Mouse (Mus musculus): Measurements from ENCODE around the gene Smad5. TPM values are rescaled to one million over a fixed set of nuclear protein-coding genes. Genes with fewer than 3 reads are reported as not detected.

Smad5 gene
- polyA plus RNA-seq, 1 experiment from 2014 or later, result 71.1 TPM

DNA sequence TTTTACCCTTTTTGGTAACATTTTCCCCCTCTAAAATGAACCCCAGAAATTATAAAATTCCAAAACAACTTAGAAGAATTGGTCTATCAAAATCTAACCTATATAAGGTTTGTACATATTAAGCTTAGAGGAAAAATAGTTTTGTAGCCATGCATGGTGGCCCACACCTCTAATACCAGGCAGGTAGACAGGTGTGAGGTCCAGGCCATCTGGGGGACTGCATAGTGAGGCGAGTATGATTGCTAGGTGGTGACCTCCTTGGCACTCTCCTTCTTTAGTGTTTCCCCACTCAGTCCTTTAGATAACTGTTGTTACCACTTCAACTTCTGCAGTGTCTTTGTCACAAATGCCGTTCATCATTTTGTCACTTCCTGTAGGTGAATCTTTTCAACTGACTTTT is 1.8 kb downstream of the Smad5 start:
- DNase-seq (ENCODE audit: low spot score) (no peak), ATAC-seq (ENCODE audit: insufficient number of reproducible peaks, low FRiP score, low TSS enrichment, low read depth) (no peak)
- Histone ChIP-seq H3K4me2 (ENCODE audit: low read depth, severe bottlenecking) (peak overlapping the region; percentile 70), H3K36me3 (ENCODE audit: control insufficient read depth, insufficient read depth, low read length) (0 out of 2 replicates have a peak, but pooled peaks cover 2% of the 10 kb centered on the region), H3K9me3 (ENCODE audit: control insufficient read depth, low read length) (no peaks in the 10 kb centered on the region), H3K9ac (ENCODE audit: low read length) (no peak overlapping the region), H3K27me3 (ENCODE audit: control insufficient read depth, insufficient read depth, low read length) (no peaks in the 10 kb centered on the region), H3K4me1 (ENCODE audit: control insufficient read depth, insufficient read depth, low read length) (peaks cover 29% of the 10 kb centered on the region), H3K4me3 (ENCODE audit: low read depth, low read length) (peak overlapping the region; percentile 87), H3K27ac (replicated peaks; ENCODE audit: low read depth, low read length) (no peak overlapping the region; the same call in 1 of the 2 replicates)
- WGBS, result 67% methylated on average over 2 of the region's 2 CpGs

DNA sequence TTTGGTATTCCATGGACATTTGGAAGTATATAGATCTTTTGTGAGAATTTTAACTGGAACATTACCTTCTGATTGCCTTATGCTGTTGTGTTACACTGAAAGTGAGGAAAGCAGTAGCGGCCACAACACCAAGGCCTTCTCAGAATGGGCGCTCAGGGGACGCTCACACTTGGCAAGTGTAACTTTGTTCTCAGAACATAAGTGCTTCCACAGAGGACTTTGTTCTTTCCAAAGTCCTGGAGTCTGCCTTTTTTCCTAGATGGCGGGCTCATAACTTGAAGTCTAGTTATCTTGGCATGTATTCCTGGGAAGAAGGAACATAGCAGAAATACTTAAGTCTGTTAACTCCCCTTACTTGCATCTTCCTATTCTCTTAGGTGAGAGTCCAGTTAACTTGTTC is 4.3 kb downstream of the Smad5 start:
- Histone ChIP-seq H3K4me3 (ENCODE audit: low read depth, low read length) (no peak overlapping the region), H3K9me3 (ENCODE audit: control insufficient read depth, low read length) (no peaks in the 10 kb centered on the region), H3K9ac (ENCODE audit: low read length) (no peak overlapping the region), H3K36me3 (ENCODE audit: control insufficient read depth, insufficient read depth, low read length) (peaks cover 3% of the 10 kb centered on the region; the same call in 1 of the 2 replicates), H3K4me1 (ENCODE audit: control insufficient read depth, insufficient read depth, low read length) (peaks cover 15% of the 10 kb centered on the region), H3K4me2 (ENCODE audit: low read depth, severe bottlenecking) (no peak overlapping the region), H3K27ac (replicated peaks; ENCODE audit: low read depth, low read length) (no peak overlapping the region), H3K27me3 (ENCODE audit: control insufficient read depth, insufficient read depth, low read length) (no peaks in the 10 kb centered on the region)
- whole genome bisulfite sequencing, result 94% methylated on average over 4 of the region's 4 CpGs
- no peak for ATAC-seq (ENCODE audit: insufficient number of reproducible peaks, low FRiP score, low TSS enrichment, low read depth)
- no peak for DNase-seq (ENCODE audit: low spot score)

DNA sequence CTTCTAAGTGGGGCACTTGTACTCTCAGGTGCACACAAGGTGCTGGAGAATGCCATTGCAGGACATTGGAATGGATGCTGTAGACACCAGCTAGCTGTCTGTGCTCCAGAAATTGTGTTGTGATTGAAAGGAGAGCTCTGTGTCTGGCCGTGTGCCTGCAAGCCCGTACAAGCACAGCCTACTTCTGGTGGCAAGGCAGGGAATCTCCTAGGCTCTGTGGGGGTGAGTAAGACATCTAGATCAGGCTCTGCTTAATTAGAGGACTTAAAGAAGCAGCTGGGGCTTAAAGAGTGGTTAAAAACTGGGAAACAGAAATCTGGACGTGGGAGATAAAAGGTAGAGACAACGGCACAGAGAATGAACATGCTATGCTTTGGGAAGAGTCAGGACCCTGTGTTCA is 4.8 kb downstream of the Smad5 start:
- DNase-seq (ENCODE audit: low spot score), result no peak
- Histone ChIP-seq H3K4me1 (ENCODE audit: control insufficient read depth, insufficient read depth, low read length) (peaks cover 11% of the 10 kb centered on the region), H3K4me2 (ENCODE audit: low read depth, severe bottlenecking) (no peak overlapping the region), H3K9me3 (ENCODE audit: control insufficient read depth, low read length) (no peaks in the 10 kb centered on the region), H3K27ac (replicated peaks; ENCODE audit: low read depth, low read length) (no peak overlapping the region), H3K36me3 (ENCODE audit: control insufficient read depth, insufficient read depth, low read length) (peaks cover 4% of the 10 kb centered on the region; the same call in 1 of the 2 replicates), H3K4me3 (ENCODE audit: low read depth, low read length) (no peak overlapping the region), H3K27me3 (ENCODE audit: control insufficient read depth, insufficient read depth, low read length) (no peaks in the 10 kb centered on the region), H3K9ac (ENCODE audit: low read length) (no peak overlapping the region)
- ATAC-seq (ENCODE audit: insufficient number of reproducible peaks, low FRiP score, low TSS enrichment, low read depth), result no peak
- WGBS, result 78% methylated on average over 4 of the region's 4 CpGs

DNA sequence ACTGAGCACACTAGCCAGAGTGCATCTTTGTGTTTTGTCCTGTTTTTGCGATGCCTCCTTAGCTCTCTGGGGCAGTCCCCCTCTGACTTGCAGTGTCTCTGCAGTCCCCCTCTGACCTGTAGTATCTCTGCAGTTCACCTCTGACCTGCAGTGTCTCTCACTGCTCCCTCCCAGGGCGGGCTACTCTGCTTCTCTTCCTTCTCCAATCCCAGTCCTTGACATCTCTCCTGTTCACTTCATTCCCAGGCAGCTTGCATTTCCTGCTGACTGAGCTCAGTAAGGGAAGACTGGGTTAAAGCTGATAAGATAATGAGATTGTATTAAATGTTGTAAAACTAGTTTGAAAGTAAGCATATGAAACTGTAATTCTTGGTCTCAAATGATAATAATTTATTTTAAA is 7.8 kb downstream of the Smad5 start:
- ATAC-seq (ENCODE audit: insufficient number of reproducible peaks, low FRiP score, low TSS enrichment, low read depth), result no peak
- H3K27ac ChIP-seq (replicated peaks; ENCODE audit: low read depth, low read length), result no peak overlapping the region
- no peaks in the 10 kb centered on the region for H3K27me3 ChIP-seq (ENCODE audit: control insufficient read depth, insufficient read depth, low read length)
- H3K4me2 ChIP-seq (ENCODE audit: low read depth, severe bottlenecking), result no peak overlapping the region
- no peak overlapping the region for H3K4me3 ChIP-seq (ENCODE audit: low read depth, low read length)
- no peaks in the 10 kb centered on the region for H3K9me3 ChIP-seq (ENCODE audit: control insufficient read depth, low read length)
- H3K9ac ChIP-seq (ENCODE audit: low read length), result no peak overlapping the region
- DNase-seq (ENCODE audit: low spot score), result no peak
- 73% methylated on average over 2 of the region's 2 CpGs for WGBS
- H3K36me3 ChIP-seq (ENCODE audit: control insufficient read depth, insufficient read depth, low read length), result peaks cover 4% of the 10 kb centered on the region; the same call in 1 of the 2 replicates
- H3K4me1 ChIP-seq (ENCODE audit: control insufficient read depth, insufficient read depth, low read length), result no peaks in the 10 kb centered on the region

DNA sequence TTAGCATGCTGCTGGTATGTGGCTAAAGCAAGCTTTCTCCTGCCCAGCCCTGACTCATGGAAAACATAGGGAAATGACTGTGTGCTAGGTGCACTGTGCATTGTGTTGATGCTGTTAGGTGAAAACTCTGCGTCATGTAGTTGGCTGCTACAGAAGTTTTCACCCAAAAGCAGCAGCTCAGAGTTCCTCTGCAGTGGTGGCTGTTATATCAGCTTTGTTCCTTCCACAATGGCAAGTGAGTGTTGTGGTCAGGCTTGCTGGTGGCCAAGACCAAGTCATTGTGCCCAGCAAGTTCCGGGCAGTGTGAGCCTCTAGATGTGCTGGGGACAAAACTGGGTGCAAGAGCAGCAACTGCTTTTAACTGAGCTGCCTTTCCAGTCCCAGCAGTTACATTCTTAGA is 9.4 kb downstream of the Smad5 start:
- no peaks in the 10 kb centered on the region for H3K4me1 ChIP-seq (ENCODE audit: control insufficient read depth, insufficient read depth, low read length)
- H3K9ac ChIP-seq (ENCODE audit: low read length), result no peak overlapping the region
- 97% methylated on average over 2 of the region's 2 CpGs for WGBS
- H3K4me2 ChIP-seq (ENCODE audit: low read depth, severe bottlenecking), result no peak overlapping the region
- no peaks in the 10 kb centered on the region for H3K27me3 ChIP-seq (ENCODE audit: control insufficient read depth, insufficient read depth, low read length)
- no peaks in the 10 kb centered on the region for H3K9me3 ChIP-seq (ENCODE audit: control insufficient read depth, low read length)
- no peak overlapping the region for H3K27ac ChIP-seq (replicated peaks; ENCODE audit: low read depth, low read length)
- no peak for ATAC-seq (ENCODE audit: insufficient number of reproducible peaks, low FRiP score, low TSS enrichment, low read depth)
- peaks cover 4% of the 10 kb centered on the region; the same call in 1 of the 2 replicates for H3K36me3 ChIP-seq (ENCODE audit: control insufficient read depth, insufficient read depth, low read length)
- DNase-seq (ENCODE audit: low spot score), result no peak
- H3K4me3 ChIP-seq (ENCODE audit: low read depth, low read length), result no peak overlapping the region

DNA sequence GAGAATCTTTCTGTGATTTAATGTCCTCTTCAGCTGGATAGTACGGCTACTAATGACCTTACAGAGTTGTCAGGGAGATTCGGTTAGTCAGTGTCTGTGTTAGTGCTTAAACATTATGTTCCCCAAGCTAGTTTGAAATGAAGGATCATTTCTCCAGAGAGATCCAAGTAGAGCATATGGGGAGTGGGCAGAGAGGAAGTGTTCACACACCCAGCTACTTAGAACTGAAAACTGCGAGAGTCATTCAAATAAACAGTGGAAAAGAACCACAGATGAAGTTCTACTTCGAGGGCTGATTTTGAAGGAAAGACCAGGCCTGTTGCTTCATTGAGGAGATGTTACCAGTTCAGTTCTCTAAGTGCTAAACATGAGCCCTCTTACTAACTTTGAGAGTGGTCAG is 23.7 kb downstream of the Smad5 start:
- Histone ChIP-seq H3K27ac (replicated peaks; ENCODE audit: low read depth, low read length) (no peak overlapping the region), H3K9me3 (ENCODE audit: control insufficient read depth, low read length) (no peaks in the 10 kb centered on the region), H3K9ac (ENCODE audit: low read length) (no peak overlapping the region), H3K4me1 (ENCODE audit: control insufficient read depth, insufficient read depth, low read length) (no peaks in the 10 kb centered on the region), H3K27me3 (ENCODE audit: control insufficient read depth, insufficient read depth, low read length) (no peaks in the 10 kb centered on the region), H3K4me2 (ENCODE audit: low read depth, severe bottlenecking) (no peak overlapping the region), H3K36me3 (ENCODE audit: control insufficient read depth, insufficient read depth, low read length) (peaks cover 25% of the 10 kb centered on the region), H3K4me3 (ENCODE audit: low read depth, low read length) (no peak overlapping the region)
- DNase-seq (ENCODE audit: low spot score), result no peak
- no peak for ATAC-seq (ENCODE audit: insufficient number of reproducible peaks, low FRiP score, low TSS enrichment, low read depth)
- 92% methylated on average over 4 of the region's 4 CpGs for WGBS

DNA sequence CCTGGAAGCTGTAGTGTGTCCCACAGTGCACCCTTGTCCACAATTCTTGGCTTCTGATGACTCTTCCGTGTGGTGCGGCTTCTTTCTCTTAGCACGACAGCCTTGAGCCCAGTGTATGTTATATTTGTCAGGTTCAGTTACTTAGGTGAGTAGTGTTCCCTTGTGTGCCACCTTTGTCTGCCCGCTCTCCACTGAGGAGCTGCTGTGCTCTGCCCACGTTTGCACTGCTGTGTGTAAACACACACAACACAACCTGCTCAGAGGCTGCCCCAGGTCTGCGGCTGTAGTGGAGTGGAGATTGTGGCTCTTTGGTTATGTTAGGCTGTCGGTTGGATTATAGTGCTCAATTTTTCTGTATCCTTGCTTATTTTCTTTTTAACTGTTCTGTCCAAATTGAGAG is 26.2 kb downstream of the Smad5 start:
- H3K4me1 ChIP-seq (ENCODE audit: control insufficient read depth, insufficient read depth, low read length), result no peaks in the 10 kb centered on the region
- no peak overlapping the region for H3K4me3 ChIP-seq (ENCODE audit: low read depth, low read length)
- no peaks in the 10 kb centered on the region for H3K27me3 ChIP-seq (ENCODE audit: control insufficient read depth, insufficient read depth, low read length)
- DNase-seq (ENCODE audit: low spot score), result no peak
- WGBS, result 93% methylated on average over 7 of the region's 7 CpGs
- H3K4me2 ChIP-seq (ENCODE audit: low read depth, severe bottlenecking), result no peak overlapping the region
- H3K27ac ChIP-seq (replicated peaks; ENCODE audit: low read depth, low read length), result no peak overlapping the region
- H3K9me3 ChIP-seq (ENCODE audit: control insufficient read depth, low read length), result no peaks in the 10 kb centered on the region
- H3K9ac ChIP-seq (ENCODE audit: low read length), result no peak overlapping the region
- ATAC-seq (ENCODE audit: insufficient number of reproducible peaks, low FRiP score, low TSS enrichment, low read depth), result no peak
- H3K36me3 ChIP-seq (ENCODE audit: control insufficient read depth, insufficient read depth, low read length), result peaks cover 28% of the 10 kb centered on the region

DNA sequence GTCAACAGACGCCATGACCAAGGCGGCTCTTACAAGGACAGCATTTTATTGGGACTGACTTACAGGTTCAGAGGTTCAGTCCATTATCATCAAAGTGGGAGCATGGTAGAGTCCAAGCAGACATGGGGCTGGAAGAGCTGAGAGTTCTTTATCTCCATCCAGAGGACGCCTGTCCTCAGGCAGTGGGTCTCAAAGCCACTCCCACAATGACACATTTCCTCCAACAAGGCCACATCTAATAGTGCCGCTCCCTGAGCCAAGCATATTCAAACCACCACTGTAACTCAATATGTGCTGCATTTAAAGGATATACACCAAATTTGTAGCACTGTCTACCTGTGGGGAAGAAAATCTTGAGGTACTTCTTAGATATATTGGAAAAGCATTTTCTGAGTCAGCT is 31.8 kb downstream of the Smad5 start:
- Histone ChIP-seq H3K4me3 (ENCODE audit: low read depth, low read length) (no peak overlapping the region), H3K27ac (replicated peaks; ENCODE audit: low read depth, low read length) (no peak overlapping the region), H3K9me3 (ENCODE audit: control insufficient read depth, low read length) (no peaks in the 10 kb centered on the region), H3K9ac (ENCODE audit: low read length) (no peak overlapping the region), H3K36me3 (ENCODE audit: control insufficient read depth, insufficient read depth, low read length) (peaks cover 19% of the 10 kb centered on the region; the same call in 1 of the 2 replicates), H3K27me3 (ENCODE audit: control insufficient read depth, insufficient read depth, low read length) (no peaks in the 10 kb centered on the region), H3K4me2 (ENCODE audit: low read depth, severe bottlenecking) (no peak overlapping the region), H3K4me1 (ENCODE audit: control insufficient read depth, insufficient read depth, low read length) (no peaks in the 10 kb centered on the region)
- DNase-seq (ENCODE audit: low spot score), result no peak
- no peak for ATAC-seq (ENCODE audit: insufficient number of reproducible peaks, low FRiP score, low TSS enrichment, low read depth)
- WGBS, result 90% methylated on average over 4 of the region's 4 CpGs

DNA sequence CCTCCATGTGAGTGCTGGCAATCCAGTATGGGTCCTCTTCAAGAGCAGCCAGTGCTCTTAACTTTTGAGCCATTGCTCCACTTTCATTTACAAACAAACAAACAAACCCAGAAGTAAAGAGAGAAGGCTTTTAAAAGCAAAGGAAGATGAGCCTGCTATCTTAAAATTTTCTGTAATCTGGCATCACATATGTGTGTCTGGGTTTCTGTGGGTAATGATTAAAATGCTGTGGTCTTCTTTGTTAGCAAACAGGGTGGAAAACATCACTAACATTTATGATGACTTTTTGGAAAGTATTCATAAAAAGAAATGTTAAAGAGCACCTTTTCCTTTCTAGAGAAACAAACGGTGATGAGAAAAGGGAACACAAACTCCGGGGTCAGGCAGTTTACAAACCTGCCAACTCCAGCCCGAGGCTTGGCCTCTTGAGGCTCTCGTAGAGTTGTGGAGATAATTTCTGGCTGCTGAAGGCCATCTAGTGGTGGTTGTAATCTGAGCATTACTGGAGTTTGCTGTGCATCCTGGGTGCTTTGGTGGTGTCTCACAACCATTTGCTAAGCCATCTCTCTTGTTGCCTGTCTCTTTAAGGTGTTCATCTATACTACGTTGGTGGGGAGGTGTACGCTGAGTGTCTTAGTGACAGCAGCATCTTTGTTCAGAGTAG is 32.5 kb downstream of the Smad5 start:
- no peak overlapping the region for H3K27ac ChIP-seq (replicated peaks; ENCODE audit: low read depth, low read length)
- DNase-seq (ENCODE audit: low spot score), result no peak
- no peak for ATAC-seq (ENCODE audit: insufficient number of reproducible peaks, low FRiP score, low TSS enrichment, low read depth)

More for the DNA sequence above, 32.5 kb downstream of the Smad5 start:
- WGBS, result 69% methylated on average over 6 of the region's 6 CpGs
- no peaks in the 10 kb centered on the region for H3K4me1 ChIP-seq (ENCODE audit: control insufficient read depth, insufficient read depth, low read length)
- no peak overlapping the region for H3K4me2 ChIP-seq (ENCODE audit: low read depth, severe bottlenecking)
- no peak overlapping the region for H3K9ac ChIP-seq (ENCODE audit: low read length)
- no peak overlapping the region for H3K4me3 ChIP-seq (ENCODE audit: low read depth, low read length)
- H3K9me3 ChIP-seq (ENCODE audit: control insufficient read depth, low read length), result no peaks in the 10 kb centered on the region
- H3K27me3 ChIP-seq (ENCODE audit: control insufficient read depth, insufficient read depth, low read length), result no peaks in the 10 kb centered on the region
- peaks cover 19% of the 10 kb centered on the region; the same call in 1 of the 2 replicates for H3K36me3 ChIP-seq (ENCODE audit: control insufficient read depth, insufficient read depth, low read length)
